Mouse (Mus musculus): ENCODE measurements around the gene Brd3os.

The Brd3os gene

DNA sequence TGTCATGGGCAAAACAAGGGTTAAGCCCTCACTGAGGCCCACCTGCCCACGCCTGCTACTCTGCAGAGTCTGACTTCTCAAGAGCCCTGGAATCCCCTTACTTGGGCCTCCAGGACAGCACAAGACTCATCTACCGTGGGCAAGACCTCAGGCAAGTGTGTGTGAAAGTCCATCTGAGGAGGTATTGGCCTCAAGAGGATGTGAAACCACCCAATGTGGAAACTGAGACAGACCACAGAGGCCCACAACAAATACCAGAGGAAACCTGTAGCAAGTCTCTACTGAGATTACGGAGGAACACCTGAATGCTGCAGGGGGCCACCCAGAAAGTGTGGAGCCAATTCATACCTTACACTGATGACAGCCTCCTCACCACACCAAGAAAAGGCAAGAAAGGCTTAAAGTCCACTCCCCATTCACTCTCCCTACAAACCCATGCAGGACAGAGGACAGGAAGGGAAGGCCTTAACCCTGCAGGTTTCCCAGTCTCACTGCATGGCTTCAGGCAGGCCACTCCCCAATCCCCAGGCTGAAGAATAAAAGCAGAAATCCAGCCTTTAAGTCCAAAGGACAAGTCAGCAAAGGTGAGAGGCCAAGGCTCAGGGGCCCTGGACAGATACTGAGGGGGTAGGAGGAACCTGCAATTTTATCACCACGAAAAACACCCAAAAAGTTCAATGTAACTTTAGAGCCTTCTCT, 27.3 kb downstream of the Brd3os start:
- no peak for DNase-seq (ENCODE audit: low read depth, low spot score)

DNA sequence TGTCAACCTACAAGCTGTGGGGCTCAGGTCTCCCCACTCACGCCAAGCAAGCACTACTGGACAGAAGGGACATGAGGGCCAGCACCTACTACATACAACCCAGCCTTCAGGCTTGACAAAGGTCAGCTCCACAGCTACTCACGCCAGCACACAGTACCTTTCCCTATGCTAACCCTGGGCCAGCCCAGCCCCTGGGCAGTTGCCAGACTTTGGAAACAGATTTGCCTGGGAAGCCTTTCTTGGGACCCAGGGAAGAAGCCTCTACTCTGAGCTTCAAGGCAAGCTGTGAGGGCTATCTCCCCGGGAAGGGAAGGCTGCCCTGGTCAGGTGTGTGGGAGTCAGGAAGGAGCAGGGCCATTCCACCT, 27.8 kb downstream of the Brd3os start:
- no peak for DNase-seq (ENCODE audit: low read depth, low spot score)

DNA sequence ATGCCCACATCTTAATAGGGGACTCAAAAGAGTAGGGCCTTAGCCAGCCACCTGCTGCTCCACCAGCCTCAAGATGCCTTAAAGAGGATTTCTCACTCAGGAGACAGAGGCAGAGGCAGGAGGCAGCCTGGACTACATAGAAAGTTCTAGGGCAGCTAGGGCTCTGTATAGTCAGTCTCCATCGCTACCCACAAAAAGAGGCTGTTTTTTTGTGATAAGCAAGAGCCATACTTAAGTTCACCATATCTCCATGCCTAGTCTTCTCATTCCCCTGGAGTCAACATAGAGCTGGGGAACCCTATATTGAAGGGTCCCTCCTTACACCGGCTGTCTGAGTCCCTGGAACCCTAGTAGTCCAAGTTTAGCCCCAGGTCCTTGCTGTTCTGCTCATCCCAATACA, 28.4 kb downstream of the Brd3os start:
- no peak for DNase-seq (ENCODE audit: low read depth, low spot score)

DNA sequence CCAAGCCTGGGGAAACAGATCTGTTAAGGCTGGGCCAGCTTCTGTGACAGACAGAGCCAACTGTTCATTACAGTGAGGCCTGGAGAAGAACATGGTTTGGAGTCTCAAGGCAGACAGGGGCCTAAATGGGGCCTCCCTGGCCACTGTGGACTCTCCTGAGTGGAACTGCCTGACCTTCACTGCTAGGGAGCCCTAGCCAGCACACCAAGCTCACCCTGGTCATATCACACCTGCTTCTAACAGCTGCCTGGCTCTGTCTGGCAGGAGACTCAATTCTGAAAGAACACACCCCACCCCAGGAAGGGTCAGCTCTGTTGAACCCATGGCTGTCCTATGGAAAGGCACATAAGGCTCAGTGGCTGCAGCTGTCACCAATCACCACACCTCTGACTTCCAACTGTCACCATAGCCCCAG, 29.1 kb downstream of the Brd3os start:
- DNase-seq (ENCODE audit: low read depth, low spot score), result no peak

DNA sequence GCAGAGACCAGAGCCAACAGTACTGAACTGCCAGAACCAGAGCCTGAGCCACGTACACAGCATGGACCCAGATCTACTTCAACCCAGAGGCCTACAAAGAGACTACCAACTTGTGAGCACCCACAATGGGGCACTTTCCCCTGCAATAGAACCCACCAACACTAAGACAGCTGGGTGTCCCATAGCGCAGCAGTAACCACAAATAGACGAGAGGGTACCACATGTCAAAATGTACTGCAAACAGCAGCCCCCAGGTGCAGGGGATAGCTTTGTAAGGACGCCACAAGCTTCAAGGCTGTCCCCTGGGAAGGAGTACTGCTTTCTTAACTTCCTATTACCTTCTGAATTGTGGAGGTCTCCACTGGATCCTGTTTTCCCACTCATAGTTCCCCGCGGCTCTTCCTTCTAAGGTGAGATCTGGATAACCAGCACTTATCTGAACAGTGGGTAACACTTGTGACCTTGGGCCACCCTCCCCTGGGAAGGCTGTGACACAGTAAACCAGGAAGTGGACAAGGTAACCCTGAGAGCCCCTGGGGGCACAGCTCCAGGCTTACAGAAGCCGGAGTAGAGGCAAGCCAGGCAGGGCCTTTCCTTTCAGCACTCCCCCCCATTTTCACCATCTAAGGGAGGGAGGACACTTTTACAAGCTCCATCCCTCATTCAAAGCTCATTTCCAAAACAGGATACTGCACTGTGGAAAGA, 31.1 kb downstream of the Brd3os start:
- DNase-seq (ENCODE audit: low read depth, low spot score), result no peak

DNA sequence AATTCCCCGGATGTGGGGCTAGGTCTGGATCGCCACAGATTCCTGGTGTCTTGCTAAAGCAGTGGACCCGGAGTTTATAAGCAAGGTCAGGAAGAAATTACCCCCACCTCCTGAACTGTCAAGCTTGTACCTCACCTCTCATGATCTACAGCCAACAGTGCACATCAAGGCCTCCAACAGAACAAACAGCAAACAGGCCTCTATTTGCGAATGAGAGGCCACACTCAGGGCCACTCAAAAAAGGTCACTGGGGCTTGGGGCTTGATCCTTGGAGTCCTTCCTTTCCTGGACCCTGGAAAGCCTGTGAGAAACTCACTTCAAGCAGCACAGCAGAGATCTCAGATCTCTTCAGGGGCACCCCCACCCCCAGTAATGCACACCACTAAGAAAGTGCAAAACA, 31.8 kb downstream of the Brd3os start:
- DNase-seq (ENCODE audit: low read depth, low spot score), result no peak

DNA sequence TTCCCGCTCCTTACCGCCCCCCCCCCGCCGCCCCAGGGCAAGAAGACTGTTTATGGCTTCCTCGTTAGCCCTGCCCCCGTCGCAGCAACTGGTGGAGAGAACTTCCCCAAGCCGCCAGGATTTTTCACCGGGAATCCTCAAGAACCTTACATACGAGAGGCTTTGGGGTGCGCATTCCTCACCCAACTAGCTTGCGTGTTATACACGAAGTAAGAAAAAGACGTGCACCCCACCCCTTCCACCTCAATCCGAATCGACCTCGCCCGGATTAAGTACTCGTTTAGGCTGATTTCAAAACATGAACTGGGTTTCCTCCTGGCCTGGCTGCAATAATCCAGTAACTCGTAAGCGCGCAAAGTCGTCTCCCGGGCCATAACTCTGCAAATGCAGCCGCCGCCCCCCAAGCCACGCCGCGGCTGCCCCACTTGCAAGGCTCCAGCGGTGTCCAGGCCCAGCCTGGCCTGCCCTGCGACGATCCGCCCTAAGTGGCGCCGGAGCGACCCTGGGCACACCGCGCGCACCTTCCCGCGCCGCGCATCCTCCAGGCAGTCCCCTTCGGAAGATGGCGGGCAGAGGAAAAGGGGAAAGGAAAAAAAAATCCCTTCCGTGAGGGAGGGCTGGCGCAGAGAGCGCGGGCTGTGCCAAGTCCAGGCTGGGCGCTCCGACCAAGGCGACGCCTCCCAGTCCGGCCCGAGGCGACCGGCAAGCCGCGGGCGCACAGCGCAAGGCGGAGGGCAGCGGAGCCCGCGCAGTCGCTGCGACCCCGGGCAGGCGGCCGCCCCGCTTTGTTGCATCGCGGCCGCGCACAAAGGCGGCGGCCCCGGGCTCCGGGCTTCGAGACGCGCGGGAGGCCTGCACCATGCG, 32.7 kb downstream of the Brd3os start:
- DNase-seq (ENCODE audit: low read depth, low spot score), result peak; percentile 36

DNA sequence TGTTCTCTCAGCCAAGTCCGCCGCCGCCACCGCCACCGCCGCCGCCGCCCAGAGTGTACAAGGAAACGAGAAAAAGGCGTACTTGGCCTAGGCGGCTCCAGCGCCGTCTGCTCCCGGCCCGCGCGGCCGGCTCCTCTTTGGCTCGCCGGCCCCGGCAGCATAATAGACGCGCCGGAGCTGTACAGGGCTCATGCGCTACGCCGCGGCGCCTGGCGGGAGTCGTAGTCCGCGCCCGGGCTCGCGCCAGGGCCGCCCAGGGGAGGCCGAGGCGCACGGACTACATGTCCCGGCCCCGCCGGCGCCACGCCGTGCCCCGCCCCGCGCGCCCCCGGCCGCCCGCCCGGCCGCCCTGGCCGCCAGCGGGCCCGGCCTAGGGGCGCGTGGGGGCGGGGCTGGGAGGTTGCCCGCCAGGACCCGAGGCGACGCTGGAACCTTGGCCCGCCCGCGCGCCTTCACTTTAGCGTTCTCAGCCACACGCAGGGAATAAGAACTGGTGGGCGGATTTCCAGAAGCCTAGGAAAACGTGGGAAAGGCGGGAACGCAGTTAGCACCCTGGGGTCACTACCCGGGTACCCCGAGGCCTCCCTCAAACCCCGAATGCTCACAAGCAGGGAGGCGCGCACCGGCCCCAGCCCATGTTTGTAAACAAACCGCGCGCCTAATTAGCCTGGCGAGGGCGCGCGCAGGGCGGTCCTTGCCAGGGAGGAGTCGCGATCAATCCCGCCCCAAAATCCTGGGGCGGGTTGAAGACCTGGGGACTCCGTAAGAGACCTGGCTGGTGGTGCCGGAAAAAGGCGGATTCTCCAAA, 33.6 kb downstream of the Brd3os start:
- DNase-seq (ENCODE audit: low read depth, low spot score), result peak; percentile 93

DNA sequence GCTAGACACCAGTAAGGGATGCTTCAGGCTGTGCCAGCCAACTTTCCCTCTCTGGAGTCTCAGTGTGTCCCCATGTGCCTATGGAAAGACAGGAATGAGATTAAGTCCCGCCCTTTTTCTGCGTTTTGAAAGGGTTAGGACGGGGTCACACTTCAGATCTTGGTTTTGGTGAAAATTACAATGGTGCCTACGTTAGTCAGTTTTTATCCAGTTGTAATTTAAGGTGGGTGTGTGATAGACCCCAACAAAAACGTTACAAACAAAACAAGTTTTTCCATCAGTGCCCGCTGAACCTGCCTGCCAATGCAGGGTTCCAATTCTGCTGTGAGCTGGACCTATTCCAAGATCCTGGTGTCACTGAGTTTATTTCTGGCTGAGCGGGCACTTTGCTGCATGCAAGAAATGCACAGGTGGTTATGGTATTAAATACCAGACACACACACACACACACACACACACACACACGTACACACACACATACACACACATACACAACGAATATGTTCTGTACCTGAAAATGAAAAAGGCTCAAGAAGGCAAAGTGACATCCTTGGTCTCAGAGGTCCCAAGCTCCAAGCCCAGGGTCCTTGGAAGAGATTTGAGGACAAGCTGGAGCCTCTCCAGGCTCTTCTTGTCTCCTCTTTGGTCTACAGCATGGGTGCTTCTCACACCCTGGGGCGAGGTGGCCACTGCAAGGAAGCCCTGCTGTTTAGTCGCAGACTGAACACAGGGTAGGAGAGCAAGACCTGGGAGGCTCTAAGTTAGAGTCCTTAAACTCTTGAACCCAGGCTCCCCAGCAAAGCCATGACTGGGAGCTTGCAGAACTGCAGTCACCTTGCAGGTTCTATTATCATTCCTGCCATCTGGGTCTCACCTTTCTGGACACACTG, 34.4 kb downstream of the Brd3os start:
- no peak for DNase-seq (ENCODE audit: low read depth, low spot score)

DNA sequence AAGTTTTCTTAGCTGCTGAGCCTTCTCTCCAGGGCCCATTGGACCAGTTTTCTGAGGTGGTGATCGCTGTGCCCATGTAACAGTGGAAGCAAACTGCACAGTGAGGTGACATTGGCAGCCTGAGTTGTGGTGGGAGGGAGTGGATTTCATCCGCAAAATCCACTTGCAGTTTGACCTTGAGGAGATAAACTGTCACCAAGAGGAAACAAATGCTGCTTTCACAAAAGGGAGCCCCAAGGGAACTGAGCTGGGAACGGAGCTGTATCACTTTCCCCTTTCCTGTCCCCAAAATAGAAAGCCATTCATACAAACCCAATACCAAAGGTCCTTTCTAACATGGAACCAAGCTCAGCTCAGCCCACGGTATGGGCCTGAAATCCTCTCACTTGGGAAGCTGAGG, 37.7 kb downstream of the Brd3os start:
- no peak for DNase-seq (ENCODE audit: low read depth, low spot score)

DNA sequence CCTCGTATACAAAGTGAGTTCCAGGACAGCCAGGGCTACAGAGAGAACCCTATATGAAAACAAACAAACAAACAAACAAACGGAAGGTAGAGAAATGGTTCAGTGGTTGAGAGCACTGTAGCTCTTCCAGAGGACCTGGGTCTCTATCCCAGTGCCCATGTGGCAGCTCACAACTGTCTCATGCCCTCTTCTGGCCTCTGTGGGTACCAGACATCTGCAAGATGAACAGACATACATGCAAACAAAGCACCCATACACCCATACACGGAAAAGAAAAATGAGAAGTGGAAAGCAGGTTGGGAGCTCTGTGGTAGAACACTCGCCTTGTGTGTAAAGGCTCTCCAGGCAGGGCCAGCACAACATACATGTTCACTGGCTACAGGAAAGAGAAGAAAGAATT, 38.2 kb downstream of the Brd3os start:
- no peak for DNase-seq (ENCODE audit: low read depth, low spot score)

DNA sequence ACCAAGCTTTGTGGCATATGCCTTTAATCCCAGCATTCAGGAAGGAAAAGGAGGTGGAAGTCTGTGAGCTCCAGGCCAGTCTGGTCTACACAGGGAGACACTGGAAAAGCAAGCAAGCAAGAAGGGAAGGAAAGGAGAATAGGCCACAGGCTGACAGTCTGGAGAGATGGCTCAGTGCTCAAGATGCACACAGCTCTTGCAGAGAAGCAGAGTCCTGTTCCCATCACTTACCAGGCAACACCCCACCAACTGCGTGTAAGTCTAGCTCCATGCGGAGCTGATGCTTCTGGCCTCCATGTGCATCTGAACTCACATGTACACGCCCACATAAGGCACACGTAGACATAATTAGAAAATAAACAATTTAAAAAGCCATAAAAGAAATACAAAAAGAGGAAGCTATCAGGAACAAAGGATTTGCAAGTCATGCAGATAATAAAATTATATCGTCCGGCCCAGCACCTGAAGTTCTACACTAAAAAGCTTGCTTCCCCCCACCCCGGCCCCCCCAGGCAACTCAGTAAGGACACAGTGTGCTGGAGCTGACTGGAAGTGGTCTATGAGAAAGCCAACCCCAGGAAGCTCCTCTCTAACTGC, 40.2 kb downstream of the Brd3os start:
- no peak for DNase-seq (ENCODE audit: low read depth, low spot score)

DNA sequence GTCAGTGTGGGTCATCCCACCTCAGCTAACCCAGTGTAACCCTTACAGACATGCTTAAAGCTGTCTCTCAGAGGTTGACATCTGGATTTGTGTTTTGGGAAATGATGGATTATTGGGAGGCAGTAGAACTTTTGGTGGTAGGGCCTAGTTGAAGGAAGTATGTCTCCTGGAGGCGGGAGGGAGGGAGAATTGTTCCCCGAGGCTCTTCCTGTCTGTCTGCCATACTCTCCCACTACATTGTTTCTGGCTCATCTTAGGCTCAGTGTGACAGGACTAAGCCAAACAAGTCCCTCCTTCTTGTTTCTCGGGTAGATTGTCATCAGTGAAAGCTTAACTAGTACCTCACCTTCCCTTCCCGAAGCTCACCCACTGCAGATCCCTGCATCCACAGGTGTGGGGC, 44.6 kb downstream of the Brd3os start:
- no peak for DNase-seq (ENCODE audit: low read depth, low spot score)

DNA sequence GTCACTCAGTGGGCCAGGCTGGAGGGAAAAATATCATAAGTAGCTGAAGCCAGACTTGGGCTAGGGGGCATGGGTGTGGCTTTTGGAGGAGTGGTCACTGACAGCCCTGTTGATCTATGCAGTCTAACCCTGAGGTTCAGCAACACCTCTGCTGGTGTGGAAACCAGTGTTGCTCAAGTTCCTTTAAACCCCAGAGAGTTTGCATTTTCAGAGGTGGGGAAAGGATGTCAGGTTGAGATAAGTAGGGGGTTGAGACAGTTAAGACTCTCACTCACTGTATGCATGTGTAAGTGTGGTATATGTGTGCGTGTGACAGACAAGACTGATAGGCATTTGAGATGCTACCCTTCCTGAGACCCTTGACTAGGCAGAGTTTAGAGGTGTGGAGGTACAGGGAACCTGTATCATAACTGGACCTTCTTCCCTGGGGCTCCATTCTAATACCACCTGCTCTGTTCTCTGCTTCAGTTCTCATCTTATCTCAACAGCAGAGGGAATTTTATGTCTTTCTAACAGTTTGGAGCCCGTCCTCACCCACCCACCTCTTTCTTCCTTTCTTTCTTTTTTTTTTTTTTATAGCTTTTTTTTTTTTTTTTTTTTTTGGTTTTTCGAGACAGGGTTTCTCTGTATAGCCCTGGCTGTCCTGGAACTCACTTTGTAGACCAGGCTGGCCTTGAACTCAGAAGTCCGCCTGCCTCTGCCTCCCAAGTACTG, 45.4 kb downstream of the Brd3os start:
- no peak for DNase-seq (ENCODE audit: low read depth, low spot score)

DNA sequence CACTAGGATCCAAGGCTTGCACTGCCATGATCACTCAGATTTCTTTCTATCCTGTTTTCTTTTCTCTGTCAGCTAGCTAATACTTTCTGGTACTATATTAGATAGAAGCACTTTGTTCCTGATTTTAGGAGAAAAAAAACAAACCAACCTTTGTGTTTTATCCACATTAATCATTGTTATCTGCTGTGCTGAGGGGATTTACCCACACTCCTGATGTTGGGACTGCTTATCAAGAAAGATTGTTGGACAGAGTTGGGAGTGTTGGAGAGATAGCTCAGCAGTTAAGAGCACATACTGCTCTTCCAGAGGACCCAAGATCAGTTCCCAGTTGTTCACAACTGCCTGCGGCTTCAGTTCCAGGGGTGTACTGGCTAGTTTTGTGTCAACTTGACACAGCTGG, 46.2 kb downstream of the Brd3os start:
- no peak for DNase-seq (ENCODE audit: low read depth, low spot score)

DNA sequence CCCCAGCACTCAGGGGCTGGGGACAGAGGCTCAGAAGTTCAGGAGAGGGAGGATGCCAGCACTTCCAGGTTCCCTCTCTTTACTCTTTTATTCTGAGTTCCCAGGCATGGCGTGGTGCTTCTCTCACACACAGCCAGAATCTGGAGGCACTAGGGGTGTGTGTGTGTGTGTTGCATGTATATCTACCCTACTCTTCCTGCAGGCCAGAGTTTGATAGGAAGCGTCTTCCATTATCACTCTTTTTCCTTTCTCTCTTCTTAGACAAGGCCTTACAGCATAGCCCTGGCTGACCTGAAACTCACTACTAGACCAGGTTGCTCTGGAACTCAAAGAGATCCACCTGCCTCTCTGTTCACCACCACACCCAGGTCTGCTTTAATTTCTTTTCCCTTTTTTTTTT, 48.8 kb downstream of the Brd3os start:
- no peak for DNase-seq (ENCODE audit: low read depth, low spot score)

All from forelimb bud, embryonic 11.5 days (tissue).